Mouse (Mus musculus): ENCODE data around the gene Tomm7. TPM values are rescaled to one million over a fixed set of nuclear protein-coding genes. Genes with fewer than 3 reads are reported as not detected.
A peak's percentile ranks its signal among the peaks of the same experiment; 100 is the strongest.

The Tomm7 gene
- polyA plus RNA-seq, 1 experiment from 2014 or later = 59.8 TPM

- Histone ChIP-seq H3K36me3 (replicated peaks) (peaks cover 84% of the 10 kb centered on the region), H3K4me3 (replicated peaks) (no peak overlapping the region), H3K27me3 (no peaks in the 10 kb centered on the region), H3K9me3 (replicated peaks) (peaks cover 6% of the 10 kb centered on the region; the same call in 1 of the 2 replicates), H3K4me1 (replicated peaks) (no peaks in the 10 kb centered on the region), H3K4me2 (no peak overlapping the region), H3K27ac (replicated peaks) (no peak overlapping the region), H3K9ac (no peak overlapping the region)
- no peak for ATAC-seq (ENCODE audit: insufficient read depth)
- 85% methylated on average over 15 of the region's 15 CpGs for WGBS (ENCODE audit: insufficient replicate concordance)
Measured at GRCm38 (mm10) chr5:23816681-23817080, 27.3 kb downstream of the Tomm7 start.

- Histone ChIP-seq H3K36me3 (replicated peaks) (peaks cover 93% of the 10 kb centered on the region), H3K9me3 (replicated peaks) (peaks cover 7% of the 10 kb centered on the region; the same call in 1 of the 2 replicates), H3K27ac (replicated peaks) (no peak overlapping the region), H3K4me2 (no peak overlapping the region), H3K4me3 (replicated peaks) (no peak overlapping the region), H3K9ac (no peak overlapping the region), H3K4me1 (replicated peaks) (no peaks in the 10 kb centered on the region), H3K27me3 (no peaks in the 10 kb centered on the region)
- ATAC-seq (ENCODE audit: insufficient read depth) = no peak
- 88% methylated on average over 5 of the region's 5 CpGs for WGBS (ENCODE audit: insufficient replicate concordance)
Measured at GRCm38 (mm10) chr5:23814841-23815240, 29.1 kb downstream of the Tomm7 start.

- 73% methylated on average over 2 of the region's 2 CpGs for WGBS (ENCODE audit: insufficient replicate concordance)
- Histone ChIP-seq H3K27ac (replicated peaks) (no peak overlapping the region), H3K36me3 (replicated peaks) (peaks cover 73% of the 10 kb centered on the region), H3K9me3 (replicated peaks) (no peaks in the 10 kb centered on the region), H3K4me3 (replicated peaks) (no peak overlapping the region), H3K4me2 (no peak overlapping the region), H3K27me3 (no peaks in the 10 kb centered on the region), H3K4me1 (replicated peaks) (peaks cover 29% of the 10 kb centered on the region), H3K9ac (no peak overlapping the region)
- ATAC-seq (ENCODE audit: insufficient read depth) = no peak
Measured at GRCm38 (mm10) chr5:23792726-23793125, 51.2 kb downstream of the Tomm7 start.

GRCm38 (mm10) chr5:23789078-23789612, 54.8 kb downstream of the Tomm7 start:
- Histone ChIP-seq H3K27ac (replicated peaks) (peak overlapping the region; percentile 85), H3K9me3 (replicated peaks) (no peaks in the 10 kb centered on the region), H3K36me3 (replicated peaks) (peaks cover 39% of the 10 kb centered on the region), H3K4me2 (peak overlapping the region; percentile 84), H3K4me1 (replicated peaks) (peaks cover 34% of the 10 kb centered on the region), H3K4me3 (replicated peaks) (peak overlapping the region; percentile 82), H3K9ac (no peak overlapping the region), H3K27me3 (no peaks in the 10 kb centered on the region)
- WGBS (ENCODE audit: insufficient replicate concordance) = 33% methylated on average over 4 of the region's 4 CpGs
- ATAC-seq (ENCODE audit: insufficient read depth) = 0 out of 2 replicates have a peak, but pooled peaks have one; percentile 13

Other genes starting within 250 kb of the Tomm7 start
- 5.7 and 6.2 TPM in 2 replicates for gene Srpk2, start 159.5 kb downstream of the Tomm7 start, polyA plus RNA-seq (2015; fragmentation: Nextera tagmentation; extraction: Ambion mirVana)
- 12.0 and 12.8 TPM in 2 replicates for gene Pus7, start 60.5 kb downstream of the Tomm7 start, polyA plus RNA-seq (2015; fragmentation: Nextera tagmentation; extraction: Ambion mirVana)
- 16.5 and 18.9 TPM in 2 replicates for gene Rint1, start 56.5 kb downstream of the Tomm7 start, polyA plus RNA-seq (2015; fragmentation: Nextera tagmentation; extraction: Ambion mirVana)
- gene Fam126a, start 186.5 kb upstream of the Tomm7 start, polyA plus RNA-seq (2015; fragmentation: Nextera tagmentation; extraction: Ambion mirVana) = 55.0 and 56.9 TPM in 2 replicates

Measured in liver, embryonic 15.5 days (tissue).